Mouse (Mus musculus) fat pad, adult 2 months (tissue): Measurements from ENCODE around the gene Mark2.

ENCODE experiments used
- DNase-seq: peaks from one replicate; pipeline ENCODE4 v3.0.0-alpha.2; 2011; ENCODE audit warnings: low read depth, low spot score; ENCODE audit errors: extremely low read depth

Mark2 gene

DNA sequence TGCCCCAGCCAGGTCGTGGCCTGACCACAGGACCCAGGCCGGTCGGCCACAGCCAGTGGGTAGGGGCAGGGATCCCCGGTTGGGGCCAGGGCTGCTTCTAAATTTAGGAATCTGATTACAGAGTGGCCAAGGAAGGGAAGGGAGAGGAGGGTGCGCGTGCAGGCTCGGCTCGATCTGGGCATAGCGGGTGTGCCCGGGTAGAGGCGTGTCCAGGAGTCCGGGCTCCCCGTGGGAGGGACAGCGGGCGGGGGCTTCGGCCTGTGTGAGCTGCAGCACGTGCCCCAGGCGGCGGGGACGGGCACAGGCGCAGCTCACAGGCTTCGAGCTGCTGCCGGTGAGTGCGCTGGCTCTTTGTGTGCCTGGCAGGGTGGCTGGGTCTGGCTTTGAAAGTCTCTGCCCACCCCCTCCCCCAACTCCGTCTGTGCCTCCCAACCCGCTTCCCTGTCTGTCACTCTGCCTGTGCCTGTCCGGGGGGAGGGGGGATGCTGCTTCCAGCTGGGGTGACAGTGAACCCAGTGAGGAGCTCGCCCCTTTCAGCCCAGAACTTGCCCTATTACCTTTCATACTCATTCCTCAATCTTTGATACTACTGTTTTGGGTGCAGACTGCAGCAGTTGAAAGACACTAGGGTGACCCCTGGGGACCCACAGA, 74.4 kb downstream of the Mark2 start, which contains the start of gene Rcor2:
TSS of gene Rcor2 (plus strand) at position 235 of the 651 bp plus-strand sequence.
- no peak for DNase-seq

DNA sequence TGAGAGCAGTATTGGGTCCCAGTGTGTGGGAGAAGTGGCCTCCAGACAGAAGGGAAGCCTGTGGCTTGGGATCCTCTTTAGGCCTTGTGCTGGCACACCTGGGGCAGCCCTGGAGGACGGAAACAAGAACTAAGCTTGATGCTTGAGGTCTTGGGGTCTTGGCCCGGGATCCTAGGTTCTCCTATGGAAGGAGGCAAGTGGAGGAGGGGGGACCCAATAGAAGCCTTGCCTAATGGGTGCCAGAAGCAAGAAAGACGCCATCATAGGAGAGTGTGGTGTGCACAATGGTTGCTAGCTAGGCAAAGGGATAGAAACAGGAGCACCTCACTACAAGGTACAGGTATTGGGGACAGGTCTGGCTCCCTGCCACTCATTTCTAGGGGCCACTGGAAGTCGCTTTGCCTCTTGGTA, 75.2 kb downstream of the Mark2 start:
- no peak for DNase-seq

DNA sequence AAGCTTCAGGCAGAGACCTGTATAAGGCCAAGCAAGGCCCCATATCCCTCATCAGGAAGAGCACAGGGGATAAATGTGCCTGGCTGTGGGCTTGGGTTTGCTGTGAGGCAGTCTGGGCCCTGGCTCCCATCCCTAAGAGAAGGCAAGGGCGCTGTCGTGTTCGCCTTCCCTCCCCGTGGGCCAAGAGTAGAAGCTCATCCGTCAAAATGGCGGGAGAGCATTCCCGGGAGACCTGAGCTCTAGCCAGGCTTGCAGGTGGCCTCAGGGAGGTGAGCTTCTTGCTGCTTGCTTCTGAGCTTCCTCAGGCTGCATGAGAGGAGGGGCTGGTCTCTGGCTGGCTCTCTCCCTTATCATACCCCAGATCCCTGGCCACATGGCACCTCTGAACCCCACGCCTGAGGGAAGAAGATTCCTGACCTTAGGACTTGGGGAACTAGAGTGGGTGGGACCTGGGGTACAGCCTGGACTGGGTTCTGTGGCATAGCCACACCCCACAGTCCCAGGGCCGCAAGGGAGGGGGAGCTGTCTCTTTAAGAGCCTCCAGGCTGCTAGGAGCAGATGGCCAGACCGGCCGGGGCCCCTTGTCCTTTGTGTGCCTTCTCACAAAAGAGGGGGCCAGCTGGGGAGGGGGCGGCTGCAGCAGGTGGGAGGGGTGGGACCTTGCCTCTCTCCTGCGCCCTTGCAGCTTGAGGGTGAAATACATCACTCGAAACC, 76.0 kb downstream of the Mark2 start:
- DNase-seq = no peak

DNA sequence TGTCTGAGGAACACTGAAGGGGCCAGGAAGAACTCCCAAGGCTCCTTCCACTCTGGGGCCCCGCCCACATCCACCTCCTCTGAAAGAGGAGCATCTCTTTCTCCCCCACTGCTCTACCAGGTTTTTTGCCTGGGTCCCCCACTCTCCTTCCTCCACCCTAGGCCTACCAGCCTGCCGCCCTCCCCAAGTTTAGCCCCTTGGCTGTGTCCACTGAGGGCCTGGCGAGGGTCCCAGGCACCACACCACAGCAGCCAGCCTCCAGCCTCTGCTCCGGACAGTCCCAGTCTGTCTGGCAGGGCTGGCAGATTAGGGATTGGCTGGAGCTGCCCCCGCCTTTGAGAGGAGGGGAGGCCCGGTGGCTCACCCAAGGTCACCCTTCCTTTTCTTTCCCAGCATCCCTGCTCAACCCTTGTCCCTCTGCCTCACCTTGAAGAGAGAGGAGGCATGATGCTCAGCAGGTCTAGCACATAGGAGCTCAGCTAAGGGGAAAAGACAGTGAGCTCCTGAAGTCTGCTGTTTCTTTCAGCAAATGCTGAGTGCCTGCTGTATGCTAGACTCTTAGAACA, 76.8 kb downstream of the Mark2 start:
- no peak for DNase-seq

DNA sequence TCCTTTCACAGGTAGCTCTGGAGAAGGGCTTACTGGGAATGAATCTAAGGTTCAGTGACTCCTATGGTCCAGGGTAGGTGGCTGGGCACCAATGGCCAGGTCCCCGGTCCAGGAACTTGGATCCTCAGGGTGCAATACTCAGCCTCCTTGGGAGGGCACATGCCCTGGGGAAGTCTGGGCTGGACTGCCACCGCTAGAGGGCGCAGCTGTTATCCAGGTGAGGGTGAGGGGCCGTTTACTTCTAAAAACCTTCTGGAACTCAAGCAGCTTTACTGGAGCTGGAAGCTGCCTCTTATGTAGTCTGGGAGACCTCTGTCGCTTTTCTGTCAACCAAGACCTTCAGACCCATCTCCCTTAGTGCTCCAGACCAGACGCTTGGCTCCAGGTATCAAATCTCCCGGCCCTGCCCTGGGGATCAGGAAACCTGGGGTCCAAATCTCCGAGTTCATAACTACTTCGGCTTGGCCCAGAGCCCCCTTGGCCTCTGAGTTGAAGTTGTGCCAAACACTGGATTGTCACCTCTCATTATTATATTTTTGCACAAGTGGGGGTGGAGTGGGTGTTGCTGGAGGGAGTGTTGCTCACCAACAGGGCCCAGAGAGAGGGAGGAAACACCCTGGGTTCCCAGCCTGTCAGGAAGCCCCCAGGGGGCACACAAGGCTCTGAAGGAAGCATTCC, 77.4 kb downstream of the Mark2 start:
- no peak for DNase-seq

DNA sequence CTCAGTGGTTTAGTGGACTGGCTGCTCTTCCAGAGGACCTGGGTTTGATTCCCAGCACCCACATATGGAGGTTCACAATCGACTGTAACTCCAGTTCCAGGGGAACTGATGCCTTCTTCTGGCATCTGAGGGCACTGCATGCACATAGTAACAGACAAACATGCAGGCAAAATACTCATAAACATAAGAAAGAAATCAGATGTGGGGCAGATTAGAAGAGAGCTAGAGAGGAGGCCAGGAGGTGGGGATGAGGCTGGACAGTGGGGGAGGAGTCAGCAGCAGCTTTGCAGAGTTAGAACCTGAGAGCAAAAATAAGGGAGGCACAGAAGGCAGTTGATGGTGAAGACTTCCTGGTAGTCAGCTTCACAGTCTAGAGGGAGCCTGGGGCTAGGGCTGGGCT, 79.1 kb downstream of the Mark2 start:
- DNase-seq = no peak

DNA sequence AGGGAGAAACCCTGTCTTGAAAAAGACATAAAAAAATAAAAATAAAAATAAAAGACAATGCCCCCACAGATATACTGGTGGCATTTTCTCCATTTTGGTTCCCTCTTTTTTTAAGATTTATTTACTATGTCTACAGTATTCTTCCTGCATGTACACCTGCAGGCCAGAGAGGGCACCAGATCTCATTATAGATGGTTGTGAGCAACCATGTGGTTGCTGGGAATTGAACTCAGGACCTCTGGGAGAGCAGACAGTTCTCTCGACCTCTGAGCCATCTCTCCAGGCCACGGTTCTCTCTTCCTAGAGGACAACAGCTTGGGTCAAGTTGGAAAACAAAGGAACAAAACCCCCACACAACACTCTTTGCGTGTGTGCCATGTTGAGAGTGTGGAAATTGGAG, 79.7 kb downstream of the Mark2 start:
- no peak for DNase-seq

DNA sequence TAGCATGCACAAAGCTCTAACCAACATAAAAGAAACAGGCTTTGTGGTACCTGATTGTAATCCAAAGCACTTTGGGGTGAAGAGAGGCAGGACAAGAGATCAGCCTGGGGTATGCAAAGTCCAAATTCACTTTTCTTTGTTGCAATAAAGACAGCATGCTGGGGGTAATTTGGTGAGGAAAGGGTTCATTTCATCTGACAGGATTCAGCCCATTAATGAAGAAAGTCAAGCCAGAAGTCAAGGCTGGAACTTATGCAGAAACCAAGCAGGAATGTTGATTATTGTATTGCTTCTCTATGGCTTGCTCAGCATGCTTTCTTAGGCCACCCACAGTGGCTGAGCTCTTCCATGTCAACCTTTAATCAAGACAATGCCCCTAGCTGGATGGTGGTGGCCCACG, 80.2 kb downstream of the Mark2 start:
- no peak for DNase-seq

DNA sequence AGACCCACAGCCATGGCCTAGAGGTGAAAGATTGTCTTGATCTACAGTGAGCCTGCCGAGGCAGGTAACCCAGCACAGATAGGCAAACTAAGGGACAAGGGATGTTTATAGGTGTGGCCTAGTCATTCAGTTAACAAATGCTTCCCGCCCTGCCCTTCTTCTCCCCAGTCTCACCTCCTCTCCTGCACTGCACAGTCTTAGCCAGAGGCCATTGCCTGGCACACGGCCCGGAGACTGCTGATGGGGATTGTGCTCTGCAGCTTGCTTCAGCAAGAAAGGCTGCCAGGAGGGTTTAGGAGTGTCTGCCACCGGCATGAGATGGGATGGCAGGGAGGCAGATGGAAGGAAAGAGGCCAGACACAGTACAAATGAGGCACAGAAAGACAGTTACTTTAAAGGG, 83.8 kb downstream of the Mark2 start:
- no peak for DNase-seq

DNA sequence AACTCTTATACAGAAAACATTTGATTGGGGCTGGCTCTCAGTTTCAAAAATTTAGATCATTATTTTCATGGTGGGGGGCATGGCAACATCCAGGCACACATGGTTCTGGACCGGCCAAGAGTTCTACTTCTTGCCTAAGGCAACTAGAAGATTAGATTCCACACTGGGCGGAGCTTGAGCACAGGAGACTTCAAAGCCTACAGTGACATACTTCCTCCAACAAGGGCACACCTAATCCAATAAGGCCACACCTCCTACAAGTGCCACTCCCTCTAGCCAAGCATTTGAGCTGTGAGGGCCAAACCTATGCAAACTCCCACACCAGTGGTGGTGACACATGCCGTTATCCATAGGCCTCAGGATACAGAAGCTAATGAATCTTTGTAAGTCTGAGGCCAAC, 95.6 kb downstream of the Mark2 start:
- DNase-seq = no peak

DNA sequence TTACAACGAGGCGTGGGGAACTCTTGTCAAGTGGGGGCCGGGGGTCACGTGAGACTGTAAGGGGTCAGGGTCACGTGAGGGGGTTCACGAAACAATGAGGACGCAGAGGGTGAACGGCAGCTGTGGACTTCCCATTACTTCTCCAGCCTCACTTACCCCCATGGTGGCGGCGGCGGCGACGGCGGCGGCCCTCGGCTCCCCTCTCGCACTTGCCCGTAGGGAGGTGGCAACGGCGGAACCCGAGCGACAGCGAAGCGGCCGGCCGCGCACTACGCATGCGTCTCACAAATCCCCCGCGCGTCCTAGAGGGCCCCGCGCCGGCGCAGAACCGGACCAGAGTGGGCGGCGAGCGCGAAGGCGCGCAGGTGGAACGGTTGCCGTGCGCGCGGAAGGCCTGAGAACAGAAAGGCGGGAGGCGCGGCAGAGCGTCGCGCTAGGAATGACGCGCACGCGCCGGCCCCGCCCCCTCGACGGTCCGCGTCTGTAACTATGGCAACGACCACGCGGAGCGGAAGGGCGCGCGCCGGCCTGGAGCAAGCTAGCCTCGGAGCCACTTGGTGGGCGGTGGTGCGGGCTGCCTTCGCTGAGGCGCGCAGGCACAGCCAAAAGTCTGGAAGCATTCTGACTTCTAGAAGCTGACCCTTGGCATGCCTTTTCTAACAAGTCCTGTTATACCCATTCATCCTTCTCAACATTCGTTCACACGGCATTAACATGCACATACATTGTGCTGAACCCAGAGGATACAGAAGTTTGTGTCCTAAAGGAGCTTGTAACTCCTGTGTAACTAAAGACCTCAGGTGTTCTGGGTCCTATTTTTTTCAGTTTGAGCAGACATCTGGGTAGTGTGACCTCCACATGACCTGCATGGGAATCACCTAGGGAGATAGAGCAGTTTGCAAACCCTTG, 100.6 kb downstream of the Mark2 start, which contains the start of gene Naa40:
TSS of gene Naa40 (minus strand) at position 402 of the 909 bp plus-strand sequence.
- DNase-seq = no peak

DNA sequence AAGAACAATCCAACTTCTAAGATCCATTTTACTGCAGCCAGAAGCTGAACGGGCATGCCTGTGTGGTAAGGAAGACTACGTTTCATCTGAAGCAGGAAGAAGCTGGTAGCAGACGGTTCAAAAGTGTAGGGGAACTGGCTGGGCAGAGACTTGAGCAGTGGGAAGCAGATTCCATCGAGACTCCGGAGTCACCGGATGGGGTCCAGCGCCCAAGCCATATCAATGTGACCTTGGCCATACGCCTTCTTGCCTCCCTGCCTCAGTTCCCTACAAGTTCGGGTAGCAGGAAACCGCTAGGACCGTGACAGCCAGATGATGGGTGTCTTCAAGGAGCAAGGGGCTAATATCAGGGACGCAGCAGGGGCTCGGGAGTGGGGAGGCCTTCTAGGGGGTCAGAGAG, 101.4 kb downstream of the Mark2 start:
- no peak for DNase-seq

DNA sequence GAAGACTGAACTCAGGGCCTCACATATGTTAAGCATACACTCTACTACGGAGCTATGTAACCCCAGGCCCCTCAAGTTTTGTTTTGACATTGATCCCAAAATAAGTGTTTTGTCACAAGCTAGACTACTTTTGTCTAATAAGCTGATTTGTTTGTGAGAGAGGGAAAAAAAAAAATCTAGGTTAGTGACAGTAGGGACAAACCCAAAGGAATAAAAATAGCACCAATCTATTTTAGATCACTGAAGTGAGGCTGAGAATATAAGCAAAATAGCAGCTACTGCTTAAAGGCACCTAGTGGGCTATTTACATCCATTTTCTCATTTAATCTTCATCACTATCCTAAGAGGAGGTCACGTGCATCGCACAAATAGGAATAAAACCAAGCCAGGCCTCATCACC, 102.1 kb downstream of the Mark2 start:
- no peak for DNase-seq

DNA sequence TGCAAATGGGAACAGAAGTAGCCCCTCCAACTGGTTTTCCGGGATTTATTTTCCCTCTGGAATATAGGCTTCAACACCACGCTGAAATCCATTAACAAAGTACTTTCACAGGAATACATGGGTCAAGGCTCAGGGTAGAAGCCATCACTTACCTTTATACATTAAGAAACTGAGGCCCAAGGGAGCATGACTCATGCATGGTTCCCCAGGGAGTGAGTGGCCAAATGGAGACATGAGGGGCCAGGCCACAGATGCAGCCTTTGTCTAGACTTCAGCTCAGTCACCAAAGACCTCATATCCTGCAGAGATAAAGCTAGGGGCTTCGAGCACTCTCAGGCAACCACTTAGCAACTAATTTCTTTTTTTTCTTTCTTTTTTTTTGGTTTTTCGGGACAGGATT, 104.9 kb downstream of the Mark2 start:
- DNase-seq = no peak

DNA sequence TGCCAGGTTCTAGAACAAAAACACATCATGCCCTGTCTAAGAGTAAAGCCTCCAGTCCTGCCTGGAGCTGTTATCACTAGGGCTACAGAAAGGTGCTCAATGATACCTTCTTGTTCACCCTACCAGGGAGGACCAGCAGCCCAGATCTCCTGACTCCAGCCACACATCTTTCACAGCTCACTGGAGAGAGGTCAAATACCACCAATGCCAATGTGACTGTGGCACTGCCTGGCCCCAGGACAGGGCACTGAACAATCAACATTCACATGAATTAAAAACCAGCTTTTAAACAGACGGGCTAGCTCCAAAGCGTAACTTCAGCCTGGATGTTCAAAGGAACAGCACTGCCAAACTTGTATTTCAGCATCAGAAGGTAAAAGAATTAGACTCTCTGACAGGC, 105.6 kb downstream of the Mark2 start:
- no peak for DNase-seq

DNA sequence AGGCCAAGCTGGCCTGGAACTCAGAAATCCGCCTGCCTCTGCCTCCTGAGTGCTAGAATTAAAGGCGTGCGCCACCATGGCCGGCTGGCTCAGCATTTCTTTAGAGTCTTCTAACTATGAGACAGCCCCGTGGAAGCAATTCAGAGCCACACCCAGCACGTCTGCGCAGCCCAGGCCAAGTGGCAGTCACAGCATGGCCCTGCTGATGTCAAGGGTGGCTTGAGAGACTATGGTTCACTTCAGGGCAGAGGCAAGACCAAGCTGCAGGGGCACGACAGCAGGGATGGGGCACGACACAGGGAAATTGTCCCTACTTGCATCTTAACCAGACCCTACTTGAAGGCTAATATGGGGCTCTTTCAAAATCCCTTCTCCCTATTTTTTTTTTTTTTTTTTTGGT, 106.2 kb downstream of the Mark2 start:
- DNase-seq = no peak

DNA sequence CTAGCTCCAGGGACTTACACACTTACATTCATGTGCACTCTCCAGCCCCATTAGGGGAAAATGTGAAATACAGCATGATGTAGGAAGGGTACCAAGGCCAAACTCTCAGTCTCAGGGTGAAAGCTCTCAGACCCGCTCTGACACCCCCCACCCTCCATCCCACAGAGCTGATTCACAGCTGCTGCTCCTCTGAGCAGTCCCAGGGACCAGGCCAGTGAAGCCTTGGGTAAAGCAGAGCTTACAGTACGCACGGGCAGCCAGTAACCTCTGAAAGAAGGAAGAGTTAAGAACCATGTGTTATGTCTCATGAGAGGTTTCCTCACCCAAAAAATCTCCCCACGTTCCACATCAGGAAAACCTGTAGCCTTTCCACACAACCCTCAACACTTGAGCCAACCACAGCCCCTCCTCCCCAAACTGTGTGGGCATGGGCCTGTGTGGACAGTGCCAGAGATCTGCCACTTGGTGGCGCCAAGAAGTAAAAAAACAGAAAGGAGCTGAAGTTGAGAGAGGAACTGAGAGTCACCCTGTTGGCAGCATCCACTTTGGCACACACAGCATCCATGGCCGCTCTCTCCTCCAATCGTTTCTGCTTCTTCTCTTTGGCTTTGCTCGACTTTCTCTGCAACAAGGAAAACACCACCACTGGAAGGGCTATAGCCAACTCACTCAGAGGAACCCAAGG, 107.0 kb downstream of the Mark2 start:
- no peak for DNase-seq

DNA sequence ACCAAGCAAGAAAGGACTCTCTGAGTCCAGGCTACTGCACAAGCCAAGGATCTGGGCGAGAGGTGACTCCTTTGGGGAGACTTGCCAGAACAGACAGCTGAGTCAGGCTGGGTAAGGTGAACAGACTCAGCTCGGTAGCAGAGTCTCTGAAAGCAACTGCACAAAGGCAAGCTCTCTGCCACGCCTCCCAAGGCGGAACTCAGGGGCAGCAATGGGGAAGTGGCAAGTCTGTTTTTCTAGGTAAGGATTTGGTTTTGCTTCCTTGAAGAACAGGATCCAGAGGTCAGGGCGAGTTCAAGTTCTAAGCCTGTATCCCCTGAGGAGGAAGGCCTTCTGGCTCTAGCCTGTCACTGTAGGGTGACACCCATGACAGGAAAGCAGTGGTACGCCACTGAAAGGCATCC, 115.1 kb downstream of the Mark2 start:
- no peak for DNase-seq
